Mouse (Mus musculus): ENCODE data around the gene Asns. TPM values are rescaled to one million over a fixed set of nuclear protein-coding genes. Genes with fewer than 3 reads are reported as not detected.
A peak's percentile ranks its signal among the peaks of the same experiment; 100 is the strongest.

Gene Asns
- polyA plus RNA-seq, 1 experiment from 2014 or later, result 62.3 TPM

DNA sequence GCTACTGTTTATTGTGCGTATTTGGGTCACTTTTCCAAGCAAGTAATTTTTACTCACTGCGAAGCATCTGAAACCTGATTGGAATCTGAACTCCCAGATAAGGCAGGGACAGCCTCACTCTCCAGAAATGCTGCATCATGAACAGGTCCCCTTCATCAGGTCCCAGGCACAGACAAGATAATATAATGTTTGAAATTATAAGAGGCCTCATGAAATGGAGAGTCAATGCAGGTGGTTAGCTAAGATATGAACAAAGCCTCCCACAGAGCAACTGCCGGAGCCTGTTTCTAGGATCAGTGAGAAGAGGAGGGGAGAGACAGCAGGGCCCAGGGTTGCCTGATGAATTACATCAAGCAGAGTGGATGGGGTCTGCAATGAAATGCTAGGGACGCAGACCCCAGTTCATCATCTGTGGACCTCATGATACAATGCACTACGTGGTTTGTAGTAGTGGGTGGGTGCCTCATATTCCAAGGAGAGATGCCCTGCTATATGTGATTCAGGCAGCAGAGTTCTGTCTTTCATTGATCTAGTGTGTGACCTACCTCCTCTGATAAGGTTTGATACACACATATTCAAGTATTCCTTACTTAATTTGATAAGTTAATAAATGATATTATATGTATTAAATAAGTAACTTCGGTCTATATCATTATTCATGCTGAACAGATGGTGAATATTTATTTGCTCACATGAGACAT lies 5.1 kb upstream of the Asns start:
- Histone ChIP-seq H3K9ac (replicated peaks) (no peak overlapping the region), H3K27me3 (no peaks in the 10 kb centered on the region), H3K4me1 (no peaks in the 10 kb centered on the region), H3K36me3 (no peaks in the 10 kb centered on the region), H3K27ac (replicated peaks) (no peak overlapping the region), H3K4me2 (replicated peaks) (no peak overlapping the region), H3K9me3 (no peaks in the 10 kb centered on the region), H3K4me3 (no peak overlapping the region)
- 89% methylated on average over 6 of the region's 6 CpGs for WGBS
- ATAC-seq (replicated peaks), result no peak

DNA sequence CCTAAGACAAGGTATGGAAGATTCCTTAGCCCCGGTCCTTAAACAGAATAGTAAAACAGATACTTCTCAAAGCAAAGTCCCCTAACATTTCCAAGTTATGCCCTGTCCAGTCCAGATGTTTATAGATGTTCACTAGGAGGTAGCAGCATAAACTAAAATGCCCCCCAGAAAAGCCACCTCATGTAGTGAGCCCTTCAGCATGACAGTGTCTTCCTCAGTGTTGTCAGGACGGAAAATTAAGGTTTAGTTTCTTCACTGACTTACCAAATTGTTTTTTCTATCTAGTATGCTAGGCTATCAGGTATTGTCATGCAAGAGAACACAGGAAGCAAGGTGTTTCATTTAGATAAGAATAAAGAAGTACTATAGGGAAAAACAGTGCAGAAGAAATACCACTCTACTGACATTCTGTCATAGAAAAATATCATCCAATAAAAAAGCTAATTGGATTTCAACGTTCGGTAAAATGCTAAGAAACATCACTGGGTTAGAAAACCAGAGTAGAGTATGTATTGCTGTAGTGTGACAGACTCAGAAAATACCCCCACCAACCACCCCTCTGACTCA lies 4.1 kb upstream of the Asns start:
- no peak for ATAC-seq (replicated peaks)
- Histone ChIP-seq H3K4me3 (no peak overlapping the region), H3K9me3 (no peaks in the 10 kb centered on the region), H3K9ac (replicated peaks) (no peak overlapping the region), H3K36me3 (no peaks in the 10 kb centered on the region), H3K27ac (replicated peaks) (no peak overlapping the region), H3K4me2 (replicated peaks) (no peak overlapping the region), H3K27me3 (no peaks in the 10 kb centered on the region), H3K4me1 (peaks cover 4% of the 10 kb centered on the region; the same call in 1 of the 2 replicates)
- WGBS, result 88% methylated on average over 4 of the region's 4 CpGs

DNA sequence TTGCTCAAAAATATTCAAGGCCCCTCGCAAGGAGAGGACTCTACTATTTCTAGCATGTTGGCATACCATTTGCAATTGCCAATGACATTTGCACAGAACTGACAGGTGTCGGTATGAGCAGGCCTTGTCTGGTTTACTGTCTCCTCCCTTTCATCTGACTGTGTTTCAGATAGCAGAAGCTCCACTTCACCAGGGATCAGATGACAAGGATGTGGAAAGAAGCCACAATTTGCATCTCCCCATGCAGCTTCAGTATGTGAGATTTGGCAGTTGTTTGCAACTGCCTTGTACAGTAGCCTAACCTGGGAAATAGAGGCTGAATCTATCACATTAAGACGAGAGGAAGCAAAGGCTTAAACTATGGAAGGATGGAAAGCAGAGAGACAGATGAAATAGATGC lies 3.6 kb upstream of the Asns start:
- H3K9me3 ChIP-seq, result no peaks in the 10 kb centered on the region
- H3K4me3 ChIP-seq, result no peak overlapping the region
- WGBS, result 82% methylated on average over 3 of the region's 3 CpGs
- no peak overlapping the region for H3K27ac ChIP-seq (replicated peaks)
- H3K4me2 ChIP-seq (replicated peaks), result no peak overlapping the region
- H3K27me3 ChIP-seq, result no peaks in the 10 kb centered on the region
- no peak for ATAC-seq (replicated peaks)
- no peaks in the 10 kb centered on the region for H3K36me3 ChIP-seq
- H3K9ac ChIP-seq (replicated peaks), result no peak overlapping the region
- peaks cover 7% of the 10 kb centered on the region; the same call in 1 of the 2 replicates for H3K4me1 ChIP-seq

DNA sequence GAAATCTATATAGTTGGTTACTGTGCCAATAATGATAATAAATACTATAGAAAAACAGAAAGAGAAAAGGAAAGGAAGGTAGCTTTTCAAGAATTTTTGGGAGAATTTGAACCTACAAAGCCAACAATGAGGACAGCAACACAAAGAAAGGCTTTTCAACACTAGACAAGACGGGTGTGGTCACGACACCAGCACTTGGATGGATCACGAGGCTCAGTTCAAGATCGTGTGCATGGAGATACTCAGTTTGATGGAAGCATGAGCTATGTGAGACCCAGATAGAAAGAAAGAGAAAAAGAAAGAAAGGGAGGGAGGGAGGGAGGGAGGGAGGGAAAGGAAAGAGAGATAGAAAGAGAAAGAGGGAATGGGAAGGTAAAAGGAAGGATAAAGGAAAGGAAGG lies 2.8 kb upstream of the Asns start:
- Histone ChIP-seq H3K4me1 (peaks cover 7% of the 10 kb centered on the region; the same call in 1 of the 2 replicates), H3K27ac (replicated peaks) (no peak overlapping the region), H3K4me3 (no peak overlapping the region), H3K4me2 (replicated peaks) (no peak overlapping the region), H3K9me3 (no peaks in the 10 kb centered on the region), H3K9ac (replicated peaks) (no peak overlapping the region), H3K27me3 (no peaks in the 10 kb centered on the region), H3K36me3 (no peaks in the 10 kb centered on the region)
- no peak for ATAC-seq (replicated peaks)
- WGBS, result 80% methylated on average over 4 of the region's 4 CpGs

DNA sequence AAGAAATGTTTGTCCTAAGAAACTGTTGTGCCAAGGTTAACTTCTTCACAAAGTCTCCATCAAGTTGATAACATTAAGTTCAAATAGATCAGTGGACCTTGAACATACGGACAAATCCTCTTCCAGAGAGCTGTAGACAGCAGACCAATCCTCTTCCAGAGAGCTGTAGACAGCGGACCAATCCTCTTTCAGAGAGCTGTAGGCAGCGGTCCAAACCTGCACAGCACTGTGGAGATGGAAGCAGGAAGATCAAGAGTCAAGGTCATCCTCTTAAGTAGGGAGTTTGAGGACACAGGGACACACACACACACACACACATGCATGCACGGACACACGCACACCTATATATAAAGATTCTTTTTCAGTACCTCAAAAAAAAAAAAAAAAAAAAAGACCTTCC lies 612 bp upstream of the Asns start:
- Histone ChIP-seq H3K4me1 (peaks cover 7% of the 10 kb centered on the region; the same call in 1 of the 2 replicates), H3K4me2 (replicated peaks) (no peak overlapping the region), H3K4me3 (no peak overlapping the region), H3K27me3 (no peaks in the 10 kb centered on the region), H3K36me3 (no peaks in the 10 kb centered on the region), H3K27ac (replicated peaks) (no peak overlapping the region), H3K9ac (replicated peaks) (no peak overlapping the region), H3K9me3 (no peaks in the 10 kb centered on the region)
- ATAC-seq (replicated peaks), result no peak
- WGBS, result 67% methylated on average over 5 of the region's 5 CpGs

DNA sequence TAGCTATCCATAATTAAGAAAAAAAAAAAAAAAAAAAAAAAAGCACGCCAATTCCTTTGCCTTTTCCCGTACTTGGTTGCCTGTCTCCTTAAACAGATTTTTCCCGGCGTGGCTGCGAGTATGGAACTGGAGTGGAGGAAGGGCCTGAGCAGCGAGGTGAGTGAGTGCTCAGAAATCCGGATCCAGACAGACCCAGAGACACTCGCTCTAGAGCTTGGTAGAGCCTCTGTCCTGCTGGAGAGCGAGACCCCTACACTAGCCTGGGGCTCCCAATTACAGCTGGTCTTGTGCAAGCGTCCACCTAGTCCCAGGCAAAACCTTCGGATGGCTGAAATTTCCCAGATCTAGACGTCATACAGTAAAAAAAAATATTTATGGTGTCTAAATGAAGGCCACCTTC lies 603 bp downstream of the Asns start:
- Histone ChIP-seq H3K4me1 (peaks cover 7% of the 10 kb centered on the region; the same call in 1 of the 2 replicates), H3K36me3 (no peaks in the 10 kb centered on the region), H3K4me2 (replicated peaks) (peak overlapping the region; percentile 92), H3K27ac (replicated peaks) (no peak overlapping the region), H3K27me3 (no peaks in the 10 kb centered on the region), H3K9me3 (no peaks in the 10 kb centered on the region), H3K9ac (replicated peaks) (peak overlapping the region; percentile 71), H3K4me3 (peak overlapping the region; percentile 82)
- WGBS, result under 1% methylated on average over 12 of the region's 12 CpGs
- ATAC-seq (replicated peaks), result peak; percentile 80

DNA sequence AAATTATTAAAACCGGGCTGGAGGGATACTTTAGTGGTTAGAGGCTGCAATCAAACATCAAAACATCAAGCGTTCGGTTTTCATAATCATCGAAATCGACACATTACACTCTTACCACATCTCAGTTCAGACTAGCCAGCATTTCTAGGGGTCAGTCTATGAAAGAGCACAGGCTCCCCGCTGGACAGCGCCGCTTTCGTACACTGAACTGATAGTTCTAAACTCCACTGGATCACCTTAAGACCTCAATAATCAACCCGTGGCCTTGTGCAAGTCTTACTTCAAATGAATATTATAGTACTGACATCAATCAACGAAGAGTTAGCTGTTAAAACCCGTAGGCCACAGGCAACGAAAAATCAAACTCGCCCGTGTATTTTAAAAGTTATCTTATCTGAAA lies 1.0 kb downstream of the Asns start:
- H3K36me3 ChIP-seq, result no peaks in the 10 kb centered on the region
- H3K9ac ChIP-seq (replicated peaks), result peak overlapping the region; percentile 71; the same call in 1 of the 2 replicates
- peak overlapping the region; percentile 82 for H3K4me3 ChIP-seq
- peaks cover 7% of the 10 kb centered on the region; the same call in 1 of the 2 replicates for H3K4me1 ChIP-seq
- H3K27ac ChIP-seq (replicated peaks), result no peak overlapping the region
- H3K9me3 ChIP-seq, result no peaks in the 10 kb centered on the region
- ATAC-seq (replicated peaks), result no peak
- WGBS, result 37% methylated on average over 15 of the region's 15 CpGs
- H3K4me2 ChIP-seq (replicated peaks), result peak overlapping the region; percentile 92
- no peaks in the 10 kb centered on the region for H3K27me3 ChIP-seq

DNA sequence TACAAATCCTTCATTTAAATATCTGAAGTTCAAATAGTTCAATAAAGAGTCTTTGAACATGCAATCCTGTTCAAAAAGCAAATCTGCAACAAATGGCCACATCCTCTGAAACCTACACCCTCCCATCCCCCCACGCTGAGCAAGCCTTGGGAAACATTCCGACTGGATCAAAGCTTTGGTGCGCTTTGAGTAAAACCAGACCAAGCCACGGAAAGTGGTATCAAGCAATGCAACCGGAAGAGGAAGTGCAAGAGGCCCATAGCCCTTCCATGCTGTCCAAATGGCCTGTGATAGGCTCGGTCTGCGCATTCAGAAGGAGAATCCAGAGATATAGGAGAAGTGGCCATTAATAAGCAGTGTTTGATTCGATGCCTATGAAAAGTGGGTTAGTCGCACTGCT lies 2.6 kb downstream of the Asns start:
- Histone ChIP-seq H3K4me1 (peaks cover 7% of the 10 kb centered on the region; the same call in 1 of the 2 replicates), H3K27ac (replicated peaks) (no peak overlapping the region), H3K4me2 (replicated peaks) (no peak overlapping the region), H3K9ac (replicated peaks) (no peak overlapping the region), H3K9me3 (no peaks in the 10 kb centered on the region), H3K36me3 (no peaks in the 10 kb centered on the region), H3K27me3 (no peaks in the 10 kb centered on the region), H3K4me3 (no peak overlapping the region)
- no peak for ATAC-seq (replicated peaks)
- 91% methylated on average over 9 of the region's 9 CpGs for WGBS

DNA sequence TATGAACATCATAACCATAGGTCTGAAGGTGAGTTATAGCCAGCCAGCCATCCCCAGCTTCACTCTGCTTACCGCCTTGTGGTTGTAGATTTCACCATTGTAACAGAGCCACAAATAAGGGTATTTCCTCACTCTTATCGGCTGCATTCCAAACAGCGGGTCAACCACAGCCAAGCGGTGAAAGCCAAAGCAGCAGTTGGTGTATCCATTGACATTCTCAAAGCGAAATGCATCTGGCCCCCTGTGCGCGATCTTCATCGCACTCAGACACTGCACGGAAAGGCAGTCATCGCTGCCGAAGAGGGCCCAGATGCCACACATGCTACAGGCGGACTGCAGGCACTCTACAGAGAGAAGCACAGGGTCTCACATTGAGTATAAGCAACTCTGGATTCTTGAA lies 3.9 kb downstream of the Asns start:
- H3K9me3 ChIP-seq, result no peaks in the 10 kb centered on the region
- no peak overlapping the region for H3K4me2 ChIP-seq (replicated peaks)
- no peak for ATAC-seq (replicated peaks)
- no peaks in the 10 kb centered on the region for H3K27me3 ChIP-seq
- no peak overlapping the region for H3K9ac ChIP-seq (replicated peaks)
- no peak overlapping the region for H3K4me3 ChIP-seq
- H3K27ac ChIP-seq (replicated peaks), result no peak overlapping the region
- H3K36me3 ChIP-seq, result no peaks in the 10 kb centered on the region
- WGBS, result 93% methylated on average over 12 of the region's 12 CpGs
- H3K4me1 ChIP-seq, result peaks cover 7% of the 10 kb centered on the region; the same call in 1 of the 2 replicates

DNA sequence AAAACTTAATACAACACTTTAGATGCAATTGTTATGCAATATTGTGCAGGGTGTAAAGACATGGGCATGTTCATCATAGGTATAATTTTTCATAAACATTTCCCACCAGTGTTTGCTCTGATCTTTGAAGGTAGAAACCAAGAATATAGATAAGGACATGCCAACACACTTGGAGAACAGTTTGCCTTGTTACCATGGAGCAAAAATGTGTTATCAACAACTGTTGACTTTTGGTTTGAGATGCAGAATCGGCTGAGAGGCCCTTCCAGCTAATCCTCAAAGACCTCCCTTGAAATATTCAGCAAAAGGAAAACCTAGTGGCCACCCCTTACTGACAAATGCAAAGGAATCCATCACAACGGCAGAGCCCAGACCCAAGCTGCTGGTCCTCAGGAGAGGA lies 7.0 kb downstream of the Asns start:
- 91% methylated on average over 2 of the region's 2 CpGs for WGBS
- Histone ChIP-seq H3K27ac (replicated peaks) (no peak overlapping the region), H3K9ac (replicated peaks) (no peak overlapping the region), H3K36me3 (no peaks in the 10 kb centered on the region), H3K4me1 (no peaks in the 10 kb centered on the region), H3K4me3 (no peak overlapping the region), H3K9me3 (no peaks in the 10 kb centered on the region), H3K27me3 (no peaks in the 10 kb centered on the region), H3K4me2 (replicated peaks) (no peak overlapping the region)
- ATAC-seq (replicated peaks), result no peak

DNA sequence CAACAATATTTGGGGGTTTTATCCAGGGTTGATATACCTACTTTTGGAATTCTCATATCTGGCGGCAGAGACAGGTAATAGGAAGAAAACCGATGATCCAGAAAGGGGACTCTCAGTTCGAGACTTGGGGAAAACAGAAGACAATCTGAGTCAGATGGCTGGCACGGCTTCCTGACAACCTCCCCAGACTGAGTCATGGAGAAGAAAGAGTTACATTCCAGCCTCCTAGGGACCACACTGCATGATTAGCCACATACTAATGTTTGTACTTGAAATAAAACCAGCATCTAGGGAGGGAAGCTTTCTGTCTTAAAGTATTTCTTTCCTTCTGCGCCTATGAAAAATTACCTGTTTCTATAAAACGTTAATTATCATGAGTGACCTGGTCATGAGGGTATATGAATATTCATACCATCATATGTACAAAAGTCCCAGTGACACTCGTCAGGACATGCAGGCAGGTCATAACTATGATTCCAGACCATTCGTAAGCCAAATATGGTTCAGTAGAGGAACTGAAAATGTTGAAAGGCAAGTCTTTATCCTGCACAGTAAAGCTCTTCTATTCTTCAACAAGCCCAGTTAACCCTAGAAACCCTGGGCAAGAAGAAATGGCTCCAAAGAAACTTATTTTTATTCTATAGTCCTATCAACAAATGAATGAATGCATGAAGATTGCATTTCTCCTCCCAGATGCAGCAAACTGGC lies 16.7 kb downstream of the Asns start:
- WGBS, result 93% methylated on average over 8 of the region's 8 CpGs
- no peaks in the 10 kb centered on the region for H3K27me3 ChIP-seq
- H3K4me3 ChIP-seq, result no peak overlapping the region

DNA sequence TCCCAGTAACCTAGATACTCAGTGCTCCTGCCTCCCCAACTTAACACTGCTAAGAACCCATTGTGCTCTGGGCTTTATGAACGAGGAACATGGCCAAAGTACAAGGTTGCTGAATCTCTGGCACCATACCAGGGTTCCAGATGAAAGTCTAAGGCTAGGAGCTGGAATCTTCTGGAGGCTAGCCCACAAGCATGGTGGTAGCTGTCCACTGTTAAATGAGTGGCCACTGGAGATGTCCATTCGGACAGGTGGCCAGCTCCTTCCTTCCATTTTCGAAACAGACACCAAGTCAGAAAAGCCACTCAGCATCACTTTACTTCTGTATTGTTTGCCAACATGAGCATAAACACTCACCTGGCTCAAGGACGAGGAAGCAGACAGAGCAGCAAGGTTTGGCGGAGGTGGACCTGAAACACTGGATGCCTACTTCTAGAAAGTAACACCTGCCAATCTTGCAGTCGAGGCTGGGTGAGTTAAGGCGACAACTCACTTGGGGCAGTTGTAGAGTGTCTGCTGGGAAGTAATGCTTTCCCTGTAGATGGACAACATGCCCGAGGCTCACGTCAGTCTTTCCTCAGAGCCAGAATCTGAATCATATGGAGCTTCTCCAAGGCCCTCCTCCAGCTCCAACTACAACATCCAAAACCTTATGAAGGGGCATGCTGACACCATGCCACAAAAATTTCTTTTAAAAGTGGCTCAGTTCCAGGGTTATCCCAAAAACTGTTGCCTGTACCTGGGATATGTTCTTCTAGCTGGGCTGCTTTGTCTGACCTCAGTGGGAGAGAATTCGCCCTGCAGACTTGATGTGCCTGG lies 20.4 kb downstream of the Asns start:
- H3K4me1 ChIP-seq, result no peaks in the 10 kb centered on the region
- H3K4me2 ChIP-seq (replicated peaks), result no peak overlapping the region
- no peaks in the 10 kb centered on the region for H3K9me3 ChIP-seq
- no peaks in the 10 kb centered on the region for H3K27me3 ChIP-seq
- H3K9ac ChIP-seq (replicated peaks), result no peak overlapping the region
- no peak for ATAC-seq (replicated peaks)
- no peak overlapping the region for H3K4me3 ChIP-seq
- peaks cover 6% of the 10 kb centered on the region; the same call in 1 of the 2 replicates for H3K36me3 ChIP-seq
- H3K27ac ChIP-seq (replicated peaks), result no peak overlapping the region
- WGBS, result 94% methylated on average over 10 of the region's 10 CpGs

More for the DNA sequence above, 16.7 kb downstream of the Asns start:
- ATAC-seq (replicated peaks), result no peak
- Histone ChIP-seq H3K4me1 (no peaks in the 10 kb centered on the region), H3K4me2 (replicated peaks) (no peak overlapping the region), H3K36me3 (peaks cover 6% of the 10 kb centered on the region; the same call in 1 of the 2 replicates), H3K9ac (replicated peaks) (no peak overlapping the region), H3K27ac (replicated peaks) (no peak overlapping the region), H3K9me3 (no peaks in the 10 kb centered on the region)

Measured in forebrain, embryonic 15.5 days (tissue).